Mouse (Mus musculus) hindbrain, postnatal 0 days (tissue): ENCODE results near the gene Mrpl34. TPM values are rescaled to one million over a fixed set of nuclear protein-coding genes. Genes with fewer than 3 reads are reported as not detected.

Experiments
- ATAC-seq: fragments of 200-750 bp; cut with Nextera tagmentation; 2 replicates; pipeline ENCODE4 v1.8.0; 2017; ENCODE audit warnings: mild to moderate bottlenecking, moderate TSS enrichment, moderate library complexity
- DNase-seq: peaks from one replicate; pipeline ENCODE4 v3.0.0-alpha.2; 2015; ENCODE audit warnings: low spot score
- H3K27ac ChIP-seq: fragments of 300-500 bp; sonication (generic); 2 replicates; pipeline ENCODE4 v1.5.1; 2014; ENCODE audit warnings: mild to moderate bottlenecking
- H3K27me3 ChIP-seq: fragments of 300-500 bp; sonication (generic); 2 replicates; pipeline ENCODE4 v1.6.1; 2014; ENCODE audit warnings: low read length, mixed read lengths; ENCODE audit not compliant: insufficient read depth
- H3K36me3 ChIP-seq: fragments of 300-500 bp; sonication (generic); 2 replicates; pipeline ENCODE4 v1.6.1; 2014; ENCODE audit warnings: low read length, mixed read lengths; ENCODE audit not compliant: insufficient read depth
- H3K4me1 ChIP-seq: fragments of 300-500 bp; sonication (generic); 2 replicates; pipeline ENCODE4 v1.6.1; 2014; ENCODE audit warnings: antibody characterized with exemption, low read length, mixed read lengths; ENCODE audit not compliant: insufficient read depth
- H3K4me2 ChIP-seq: fragments of 300-500 bp; sonication (generic); 2 replicates; pipeline ENCODE4 v1.6.1; 2014; ENCODE audit warnings: low read depth, mild to moderate bottlenecking, low read length, moderate library complexity, mixed read lengths
- H3K4me3 ChIP-seq: fragments of 300-500 bp; sonication (generic); 2 replicates; pipeline ENCODE4 v1.5.1; 2014; ENCODE audit warnings: low read length
- H3K9ac ChIP-seq: fragments of 300-500 bp; sonication (generic); replicated peaks from 2 replicates; pipeline ENCODE4 v1.6.1; 2014; ENCODE audit warnings: mild to moderate bottlenecking, low read length, moderate library complexity, mixed read lengths
- H3K9me3 ChIP-seq: fragments of 300-500 bp; sonication (generic); 2 replicates; pipeline ENCODE4 v1.6.1; 2016; ENCODE audit warnings: low read length, mixed read lengths
- CTCF ChIP-seq: IDR thresholded peaks from 2 replicates; pipeline ENCODE4 v1.5.1; 2016; ENCODE audit warnings: antibody characterized with exemption, control low read depth, low read depth
- WGBS: fragments of 180-500 bp; shearing (Covaris S2); extraction: QIAGEN DNeasy Blood & Tissue Kit; methylation state at CpG from one replicate; pipeline ENCODE4 v1.1.7; 2014; 5-methylcytosine and 5-hydroxymethylcytosine counted together
- polyA plus RNA-seq: library from polyadenylated mRNA; unstranded; fragments of >200 nt; fragmentation: Nextera tagmentation; extraction: Ambion mirVana; gene quantifications from 2 replicates; pipeline ENCODE4 v1.2.1, GENCODE M21; 2015
- total RNA-seq: library from RNA; depleted of rRNA; stranded (reverse); fragments of >200 nt; gene quantifications from 2 replicates; pipeline ENCODE4 v1.2.3, GENCODE M21; 2014

The Mrpl34 gene
- total and polyA plus RNA-seq, 2 experiments from 2014 or later: 127 to 155 TPM

DNA sequence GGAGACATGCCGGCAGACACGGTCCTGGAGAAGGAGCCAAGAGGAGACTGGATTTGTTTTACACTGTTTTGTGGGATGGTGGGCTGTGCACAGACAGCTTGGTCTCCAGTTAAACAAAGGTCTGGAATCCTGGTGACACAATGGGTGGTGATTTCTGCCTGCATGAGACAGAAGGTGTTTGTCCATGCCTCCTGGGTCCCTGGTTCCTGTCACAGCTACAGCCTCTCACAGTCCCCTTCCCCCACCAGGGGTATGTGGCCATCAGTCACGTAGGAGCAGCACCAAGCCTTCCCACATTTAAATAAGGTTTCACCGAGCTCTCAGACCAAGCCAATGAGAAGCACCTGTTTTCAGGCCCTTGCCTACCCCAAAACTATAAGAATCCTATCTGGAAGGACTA is 13.4 kb upstream of the Mrpl34 start:
- no peak overlapping the region for H3K4me2 ChIP-seq
- DNase-seq (no peak), ATAC-seq (no peak)

DNA sequence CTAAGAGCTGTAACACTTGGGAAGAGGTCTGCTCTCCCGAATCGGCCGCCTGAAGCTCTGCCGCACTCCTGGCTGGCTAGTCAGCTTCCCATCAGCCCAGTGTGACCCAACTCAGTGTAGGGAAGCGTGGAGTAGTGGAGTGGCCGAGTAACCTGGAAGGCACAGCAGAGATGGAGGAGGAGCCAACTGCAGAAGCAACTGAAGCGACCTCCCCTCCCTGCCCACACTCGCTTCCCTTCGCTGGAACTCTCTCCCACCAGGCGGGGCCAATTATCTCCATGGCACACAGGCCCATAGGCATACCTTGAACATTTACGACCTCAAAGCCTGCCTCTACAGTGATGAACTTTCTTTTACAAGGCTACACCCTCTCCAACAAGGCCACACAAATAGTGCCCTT is 13.0 kb upstream of the Mrpl34 start:
- ATAC-seq: no peak
- Histone ChIP-seq H3K4me1 (no peaks in the 10 kb centered on the region), H3K36me3 (0 out of 2 replicates have a peak, but pooled peaks cover 6% of the 10 kb centered on the region), H3K4me2 (no peak overlapping the region), H3K27ac (no peak overlapping the region), H3K9me3 (no peaks in the 10 kb centered on the region), H3K4me3 (no peak overlapping the region), H3K27me3 (no peaks in the 10 kb centered on the region), H3K9ac (no peak overlapping the region)
- TF ChIP-seq CTCF: no peak
- 53% methylated on average over 11 of the region's 11 CpGs for WGBS
- DNase-seq: no peak

More for the DNA sequence above, 13.4 kb upstream of the Mrpl34 start:
- no peak overlapping the region for H3K27ac ChIP-seq
- H3K9me3 ChIP-seq: no peaks in the 10 kb centered on the region
- H3K36me3 ChIP-seq: 0 out of 2 replicates have a peak, but pooled peaks cover 1% of the 10 kb centered on the region
- no peaks in the 10 kb centered on the region for H3K27me3 ChIP-seq
- no peak for TF ChIP-seq CTCF
- no peak overlapping the region for H3K4me3 ChIP-seq
- no peaks in the 10 kb centered on the region for H3K4me1 ChIP-seq
- H3K9ac ChIP-seq: no peak overlapping the region
- WGBS: 62% methylated on average over 4 of the region's 4 CpGs

DNA sequence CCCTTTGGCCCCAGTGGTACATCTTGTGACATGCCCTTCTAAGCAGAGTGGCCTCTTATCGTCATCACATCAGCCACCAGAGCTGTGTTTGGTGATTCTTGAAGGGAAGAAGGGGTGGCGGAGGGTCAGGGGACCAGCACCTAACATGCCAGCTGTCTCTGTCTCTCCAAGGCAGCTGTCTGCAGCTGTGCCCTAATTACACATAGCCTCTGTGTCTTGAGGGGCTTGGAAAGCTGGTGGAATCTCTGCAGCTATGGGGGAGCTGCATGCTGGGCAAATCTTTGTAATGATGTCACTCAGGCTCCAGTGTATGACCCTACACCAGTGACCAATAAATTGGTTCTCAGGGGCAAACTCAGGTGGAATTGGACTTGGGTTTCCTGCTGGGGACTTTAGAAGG is 12.1 kb upstream of the Mrpl34 start:
- TF ChIP-seq CTCF: no peak
- Histone ChIP-seq H3K9me3 (no peaks in the 10 kb centered on the region), H3K36me3 (peaks cover 11% of the 10 kb centered on the region; the same call in 1 of the 2 replicates), H3K4me1 (no peaks in the 10 kb centered on the region), H3K27ac (no peak overlapping the region), H3K4me2 (no peak overlapping the region), H3K9ac (no peak overlapping the region), H3K4me3 (no peak overlapping the region), H3K27me3 (no peaks in the 10 kb centered on the region)
- DNase-seq: no peak
- no peak for ATAC-seq
- WGBS: 81% methylated on average over 2 of the region's 2 CpGs

DNA sequence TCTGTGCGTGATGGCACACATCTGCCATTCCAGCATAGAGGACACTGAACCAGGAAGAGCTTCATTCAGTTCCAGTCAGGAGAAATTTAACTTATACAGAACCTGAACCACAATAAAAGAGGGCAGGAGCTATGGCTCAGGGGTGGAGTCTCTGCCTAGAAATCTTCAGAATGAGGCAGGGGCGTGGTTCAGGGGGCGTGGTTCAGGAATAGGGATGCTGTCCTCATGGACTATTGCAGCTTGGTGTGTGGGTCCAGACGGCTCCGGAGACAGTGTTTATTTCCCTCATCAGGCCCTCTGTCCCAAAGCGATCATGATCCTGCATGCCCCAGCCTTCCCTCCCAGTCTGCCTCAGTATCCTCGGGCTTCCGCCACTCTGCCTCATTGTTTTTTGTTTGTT is 10.1 kb upstream of the Mrpl34 start:
- no peak for DNase-seq
- no peak overlapping the region for H3K4me3 ChIP-seq
- no peaks in the 10 kb centered on the region for H3K9me3 ChIP-seq
- no peak for ATAC-seq
- no peak overlapping the region for H3K4me2 ChIP-seq
- peaks cover 23% of the 10 kb centered on the region; the same call in 1 of the 2 replicates for H3K36me3 ChIP-seq
- 79% methylated on average over 8 of the region's 8 CpGs for WGBS
- no peaks in the 10 kb centered on the region for H3K27me3 ChIP-seq
- H3K4me1 ChIP-seq: no peaks in the 10 kb centered on the region
- TF ChIP-seq CTCF: no peak
- no peak overlapping the region for H3K9ac ChIP-seq
- H3K27ac ChIP-seq: no peak overlapping the region

DNA sequence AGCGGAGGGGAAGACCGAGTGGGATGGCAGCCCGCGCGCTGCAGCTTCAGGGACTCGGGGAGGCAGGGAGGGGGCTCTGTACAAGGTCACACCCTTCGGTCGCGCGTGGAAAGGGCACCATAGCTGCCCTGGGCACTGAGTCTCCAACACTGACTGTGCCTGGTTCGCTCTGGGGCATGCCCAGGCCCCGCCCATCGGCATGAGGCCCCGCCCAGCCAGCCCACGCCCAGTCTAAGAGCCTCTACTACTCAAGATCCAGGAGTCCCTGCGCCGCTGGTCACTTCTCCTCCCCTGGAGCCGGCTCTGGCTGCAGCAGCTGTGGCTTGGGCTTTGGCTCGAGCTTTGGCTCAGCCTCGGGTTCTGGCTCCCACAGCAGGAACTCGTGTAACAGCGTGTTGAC is 7.9 kb upstream of the Mrpl34 start:
- no peak for DNase-seq
- WGBS: 48% methylated on average over 22 of the region's 22 CpGs
- TF ChIP-seq CTCF: no peak
- ATAC-seq: no peak
- Histone ChIP-seq H3K27ac (no peak overlapping the region), H3K9ac (no peak overlapping the region), H3K36me3 (peaks cover 32% of the 10 kb centered on the region), H3K4me3 (no peak overlapping the region), H3K4me2 (no peak overlapping the region), H3K4me1 (0 out of 2 replicates have a peak, but pooled peaks cover 4% of the 10 kb centered on the region), H3K9me3 (no peaks in the 10 kb centered on the region), H3K27me3 (no peaks in the 10 kb centered on the region)

DNA sequence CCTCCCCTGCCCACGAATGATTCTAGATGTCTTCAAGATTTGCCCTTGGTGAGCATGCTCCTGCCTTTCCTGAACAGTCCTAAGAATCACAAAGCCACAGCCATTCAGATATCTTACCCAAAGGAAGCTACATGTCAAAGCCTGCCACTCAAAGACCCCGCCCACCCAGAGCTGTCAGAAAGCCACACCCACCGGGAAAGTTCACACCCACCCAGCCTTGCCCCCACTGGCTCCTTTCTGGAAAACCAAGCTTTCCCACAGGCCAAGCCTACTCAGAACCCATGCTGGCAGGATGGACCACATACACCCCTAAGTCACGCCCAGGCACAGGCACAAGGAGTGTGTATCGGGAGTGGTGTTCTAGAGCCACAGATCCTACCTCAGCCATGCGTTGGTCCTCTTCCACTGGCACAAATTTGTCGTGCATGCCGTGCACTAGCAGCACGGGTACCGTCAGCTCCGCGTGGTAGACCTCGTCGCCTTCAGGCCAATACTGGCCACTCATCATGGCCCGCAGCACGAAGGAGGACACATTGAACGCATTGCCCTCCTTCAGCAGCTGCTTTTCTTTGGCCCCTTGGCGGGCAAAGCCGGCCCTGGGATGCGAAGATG is 7.0 kb upstream of the Mrpl34 start:
- Histone ChIP-seq H3K4me1 (peaks cover 4% of the 10 kb centered on the region; the same call in 1 of the 2 replicates), H3K9me3 (no peaks in the 10 kb centered on the region), H3K4me2 (no peak overlapping the region), H3K9ac (no peak overlapping the region), H3K27ac (no peak overlapping the region), H3K4me3 (no peak overlapping the region), H3K27me3 (no peaks in the 10 kb centered on the region), H3K36me3 (peaks cover 32% of the 10 kb centered on the region)
- DNase-seq: no peak
- 85% methylated on average over 20 of the region's 20 CpGs for WGBS
- no peak for ATAC-seq
- no peak for TF ChIP-seq CTCF

DNA sequence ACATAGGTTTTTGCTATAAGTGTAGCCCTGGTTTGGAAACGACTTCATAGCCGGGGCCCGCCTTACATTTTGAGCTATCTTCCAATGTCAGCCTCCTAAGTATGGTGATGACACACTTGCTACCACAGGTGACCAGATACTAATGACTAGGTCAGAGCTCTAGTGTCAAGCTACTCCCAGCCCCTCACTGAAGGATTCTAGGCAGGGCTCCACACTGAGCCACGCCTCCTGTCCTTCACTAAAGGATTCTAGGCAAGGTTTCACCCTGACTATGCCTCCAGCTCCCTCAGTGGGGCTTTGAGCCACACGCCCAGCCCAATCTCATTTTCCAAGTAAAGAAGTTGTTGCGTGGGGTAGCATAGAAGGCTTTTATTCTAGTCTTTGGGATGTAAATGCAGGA is 4.0 kb upstream of the Mrpl34 start:
- Histone ChIP-seq H3K4me2 (no peak overlapping the region), H3K27ac (no peak overlapping the region), H3K27me3 (no peaks in the 10 kb centered on the region), H3K4me3 (no peak overlapping the region), H3K4me1 (peaks cover 10% of the 10 kb centered on the region; the same call in 1 of the 2 replicates), H3K9ac (no peak overlapping the region), H3K9me3 (no peaks in the 10 kb centered on the region), H3K36me3 (peaks cover 32% of the 10 kb centered on the region)
- WGBS: 96% methylated on average over 6 of the region's 6 CpGs
- DNase-seq: no peak
- TF ChIP-seq CTCF: no peak
- no peak for ATAC-seq
